Mouse (Mus musculus) lung, postnatal 36 days (tissue): Measurements from ENCODE around the gene Msrb3.

Source experiments
- DNase-seq: peaks from one replicate; pipeline ENCODE4 v3.0.0; 2022; ENCODE audit warnings: mixed read lengths

Msrb3 gene

GRCm38 (mm10) chr10:120745138-120745856, 153.6 kb downstream of the Msrb3 start:
- peak; percentile 44 for DNase-seq

GRCm38 (mm10) chr10:120744441-120745137, 154.3 kb downstream of the Msrb3 start:
- no peak for DNase-seq

DNA sequence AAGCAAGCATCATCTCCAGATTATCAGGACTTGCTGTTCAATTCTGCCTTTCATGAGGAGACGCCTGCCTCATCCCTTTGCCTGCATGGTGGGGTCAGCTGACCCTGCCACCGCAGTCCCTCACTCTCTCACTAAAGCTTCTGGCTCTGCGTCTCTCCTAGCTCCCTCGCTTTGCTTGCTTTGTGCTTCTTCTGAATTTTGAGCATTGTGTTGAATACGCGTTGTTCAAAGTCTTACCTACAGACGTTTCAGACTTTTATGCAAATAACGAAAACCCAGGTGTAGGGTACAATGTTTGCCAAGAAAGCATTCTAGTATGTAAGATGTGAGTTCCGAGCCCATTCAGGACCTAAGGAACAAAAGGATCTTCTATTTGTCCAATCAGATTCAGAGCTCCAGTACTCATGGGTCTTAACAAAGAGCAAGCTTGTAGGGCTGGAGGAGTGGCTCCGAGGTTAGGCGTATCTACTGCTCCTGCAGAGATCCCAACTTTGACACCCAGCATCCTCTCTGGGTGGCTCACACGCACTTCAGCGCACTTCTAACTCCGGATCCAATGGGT, 162.3 kb downstream of the Msrb3 start:
- DNase-seq = no peak

DNA sequence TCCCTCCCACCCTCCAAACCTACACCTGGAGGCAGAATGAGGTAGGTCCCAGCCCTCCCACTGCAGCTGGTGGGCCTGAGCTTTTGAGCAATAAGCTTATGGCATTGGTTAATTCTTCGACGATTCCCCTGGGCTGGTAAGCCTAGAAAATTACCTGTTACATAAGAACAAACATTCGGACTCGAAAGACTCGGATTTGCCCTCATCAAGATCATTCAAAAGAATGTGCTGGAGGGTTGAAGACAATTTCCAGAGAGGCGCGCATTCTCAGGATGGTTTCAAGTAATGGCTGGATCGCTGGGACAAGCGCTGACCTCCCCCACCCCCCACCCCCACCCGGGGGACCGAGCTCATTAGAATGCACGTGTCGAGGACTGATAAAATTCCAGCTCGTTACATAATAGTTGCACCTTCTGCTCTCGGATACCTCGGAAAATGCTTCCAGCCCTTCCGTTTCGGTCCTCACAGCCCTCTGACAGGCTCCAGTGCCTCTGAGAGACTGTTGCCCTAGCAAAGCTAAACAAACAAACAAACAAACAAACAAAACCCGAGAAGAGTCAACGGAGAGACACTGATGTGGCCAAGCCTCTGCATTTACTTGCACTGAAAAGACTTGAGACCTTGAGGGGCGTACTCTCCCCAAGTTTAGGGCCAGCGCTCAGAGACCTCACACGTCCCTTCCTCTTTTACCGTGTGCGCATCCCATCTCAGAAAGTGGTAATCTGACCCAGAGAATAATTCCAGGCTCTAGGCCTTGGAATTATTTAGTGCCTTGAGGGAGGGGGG, 163.0 kb downstream of the Msrb3 start:
- no peak for DNase-seq

DNA sequence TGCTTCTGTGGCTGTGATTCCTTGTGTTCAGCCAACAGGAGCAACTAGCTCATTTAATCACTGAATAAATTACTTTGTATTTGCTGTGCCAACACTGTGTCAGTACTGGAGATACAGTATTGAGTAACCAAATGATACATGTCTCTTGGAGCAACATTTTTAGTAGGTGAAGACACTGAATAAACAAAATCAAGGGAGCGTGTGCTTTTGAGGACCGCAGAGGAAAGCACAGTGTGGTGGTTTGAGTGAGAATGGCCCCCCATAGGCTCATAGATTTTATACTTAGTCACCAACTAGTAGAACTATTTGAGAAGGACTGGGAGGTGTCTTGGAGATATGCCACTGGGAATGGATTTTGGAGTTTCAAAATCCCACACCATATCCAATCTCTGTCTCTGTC, 164.5 kb downstream of the Msrb3 start:
- DNase-seq = no peak
